Mouse (Mus musculus) C2C12 (cell line): Measurements from ENCODE around the gene Iqgap1.

Experiments
- CEBPB ChIP-seq: IDR thresholded peaks from one replicate; pipeline ENCODE4 v1.6.1; 2011; ENCODE audit warnings: low read depth, mild to moderate bottlenecking, control low read depth, moderate library complexity
- CTCF ChIP-seq: IDR thresholded peaks from one replicate; pipeline ENCODE4 v1.5.1; 2011; ENCODE audit not compliant: control insufficient read depth, insufficient read depth, insufficient read length
- FOSL1 ChIP-seq: IDR thresholded peaks from one replicate; pipeline ENCODE4 v1.8.0; 2011; ENCODE audit warnings: mild to moderate bottlenecking, low read length; ENCODE audit not compliant: poor library complexity, insufficient read depth, severe bottlenecking
- MYOD1 ChIP-seq: IDR thresholded peaks from one replicate; pipeline ENCODE4 v1.6.1; 2011; ENCODE audit warnings: low read depth; ENCODE audit not compliant: control insufficient read depth, insufficient read length
- MYOG ChIP-seq: IDR thresholded peaks from one replicate; pipeline ENCODE4 v1.6.1; 2011; ENCODE audit not compliant: control insufficient read depth, insufficient read length; ENCODE audit errors: extremely low read depth

DNA sequence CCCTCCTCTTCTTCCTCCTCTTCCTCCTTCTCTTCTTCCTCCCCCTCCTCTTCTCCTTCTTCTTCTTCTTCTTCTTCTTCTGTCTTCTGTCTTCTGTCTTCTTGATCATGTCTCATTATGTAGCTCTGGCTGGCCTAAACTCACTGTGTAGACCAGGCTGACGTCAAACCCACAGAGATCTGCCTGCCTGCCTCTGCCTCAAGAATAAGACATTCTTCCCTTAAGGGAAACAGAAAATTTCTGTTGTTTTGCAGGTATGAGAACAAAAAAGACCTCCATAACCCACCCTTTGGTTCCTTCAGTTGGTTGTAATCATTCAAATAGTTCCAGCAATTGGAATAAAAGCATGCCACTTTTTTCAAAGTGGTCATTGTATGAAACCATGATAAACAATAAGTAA, 38.4 kb upstream of the Iqgap1 start:
- TF ChIP-seq CTCF = no peak
- no peak for TF ChIP-seq FOSL1
- no peak for TF ChIP-seq MYOD1
- TF ChIP-seq CEBPB = no peak
- TF ChIP-seq MYOG = no peak
